Mouse (Mus musculus) bone marrow, adult 2 months (tissue): Measurements from ENCODE around the gene Cgref1.

Source experiments
- CTCF ChIP-seq: fragments of 200-500 bp; IDR thresholded peaks from 2 replicates; pipeline ENCODE4 v1.5.1; 2011; ENCODE audit warnings: low read length, control low read depth; ENCODE audit not compliant: control insufficient read depth, insufficient read depth
- POLR2A ChIP-seq: fragments of 200-500 bp; IDR thresholded peaks from 2 replicates; pipeline ENCODE4 v1.6.1; 2011; ENCODE audit warnings: low read depth, mild to moderate bottlenecking, control low read depth, low read length, borderline replicate concordance; ENCODE audit not compliant: control insufficient read depth

- TF ChIP-seq CTCF = no peak
- no peak for TF ChIP-seq POLR2A
These were observed 1.0 kb downstream of the Cgref1 start for GRCm38 (mm10) chr5:30944344-30944743.
